Mouse (Mus musculus) neural tube, embryonic 14.5 days (tissue): ENCODE measurements around the gene Hist2h2aa2. TPM values are rescaled to one million over a fixed set of nuclear protein-coding genes. Genes with fewer than 3 reads are reported as not detected.
"Not testable (repeated sequence)": the region's sequence is repeated elsewhere in the genome, so short reads cannot be mapped to it uniquely, and the experiment has no call there.

Source experiments
- ATAC-seq: fragments of 200-750 bp; cut with Nextera tagmentation; 2 replicates; pipeline ENCODE4 v1.8.0; 2017; ENCODE audit warnings: low read depth, mild to moderate bottlenecking, moderate TSS enrichment, moderate library complexity
- H3K27ac ChIP-seq: fragments of 300-500 bp; sonication (generic); 2 replicates; pipeline ENCODE4 v1.5.1; 2014; ENCODE audit warnings: low read depth, mild to moderate bottlenecking, control low read depth, low read length, moderate library complexity, mixed read lengths
- H3K27me3 ChIP-seq: fragments of 300-500 bp; sonication (generic); 2 replicates; pipeline ENCODE4 v1.6.1; 2014; ENCODE audit warnings: low read length; ENCODE audit not compliant: control insufficient read depth, insufficient read depth
- H3K36me3 ChIP-seq: fragments of 300-500 bp; sonication (generic); 2 replicates; pipeline ENCODE4 v1.6.1; 2014; ENCODE audit warnings: low read length, mixed read lengths; ENCODE audit not compliant: control insufficient read depth, insufficient read depth
- H3K4me1 ChIP-seq: fragments of 300-500 bp; sonication (generic); 2 replicates; pipeline ENCODE4 v1.6.1; 2014; ENCODE audit warnings: low read length; ENCODE audit not compliant: control insufficient read depth, insufficient read depth
- H3K4me2 ChIP-seq: fragments of 300-500 bp; sonication (generic); 2 replicates; pipeline ENCODE4 v1.6.1; 2014; ENCODE audit warnings: mild to moderate bottlenecking, low read depth, low read length, control low read depth
- H3K4me3 ChIP-seq: fragments of 300-500 bp; sonication (generic); 2 replicates; pipeline ENCODE4 v1.5.1; 2014; ENCODE audit warnings: low read depth, low read length, control low read depth, mixed read lengths
- H3K9ac ChIP-seq: fragments of 300-500 bp; sonication (generic); replicated peaks from 2 replicates; pipeline ENCODE4 v1.6.1; 2014; ENCODE audit warnings: low read depth, mild to moderate bottlenecking, control low read depth, low read length, mixed read lengths
- H3K9me3 ChIP-seq: fragments of 300-500 bp; sonication (generic); 2 replicates; pipeline ENCODE4 v1.6.1; 2016; ENCODE audit warnings: low read length; ENCODE audit not compliant: control insufficient read depth
- WGBS: fragments of 180-500 bp; shearing (Covaris S2); extraction: QIAGEN DNeasy Blood & Tissue Kit; methylation state at CpG from one replicate; pipeline ENCODE4 v1.1.7; 2014; 5-methylcytosine and 5-hydroxymethylcytosine counted together
- polyA plus RNA-seq: library from polyadenylated mRNA; unstranded; fragments of >200 nt; fragmentation: Nextera tagmentation; extraction: Ambion mirVana; gene quantifications from 2 replicates; pipeline ENCODE4 v1.2.1, GENCODE M21; 2014

Gene Hist2h2aa2
- polyA plus RNA-seq, 1 experiment from 2014 or later, result 32.6 TPM

DNA sequence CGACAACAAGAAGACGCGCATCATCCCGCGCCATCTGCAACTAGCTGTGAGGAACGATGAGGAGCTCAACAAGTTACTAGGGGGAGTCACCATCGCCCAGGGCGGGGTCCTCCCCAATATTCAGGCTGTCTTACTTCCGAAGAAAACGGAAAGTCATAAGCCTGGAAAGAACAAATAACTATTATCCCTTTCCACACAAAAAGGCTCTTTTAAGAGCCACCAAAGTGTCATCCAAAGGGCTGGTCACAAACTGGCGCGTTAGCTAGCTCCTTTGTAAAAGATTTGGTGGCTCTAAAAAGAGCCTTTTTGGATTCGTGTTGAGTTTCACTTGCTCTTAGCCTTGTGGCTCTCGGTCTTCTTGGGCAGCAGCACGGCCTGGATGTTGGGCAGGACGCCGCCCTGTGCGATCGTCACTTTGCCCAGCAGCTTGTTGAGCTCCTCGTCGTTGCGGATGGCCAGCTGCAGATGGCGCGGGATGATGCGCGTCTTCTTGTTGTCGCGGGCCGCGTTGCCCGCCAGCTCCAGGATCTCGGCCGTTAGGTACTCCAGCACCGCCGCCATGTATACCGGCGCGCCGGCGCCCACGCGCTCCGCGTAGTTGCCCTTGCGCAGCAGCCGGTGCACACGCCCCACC is 19.8 kb downstream of the Hist2h2aa2 start:
- not testable (repeated sequence) for H3K27me3 ChIP-seq, H3K36me3 ChIP-seq, H3K9me3 ChIP-seq
- WGBS, result under 1% methylated on average over 23 of the region's 47 CpGs
- Histone ChIP-seq H3K27ac (peak overlapping the region; percentile 95), H3K4me1 (peaks cover 13% of the 10 kb centered on the region), H3K4me2 (peak overlapping the region; percentile 83), H3K4me3 (peak overlapping the region; percentile 48), H3K9ac (peak overlapping the region; percentile 54)
- peak; percentile 38 for ATAC-seq

DNA sequence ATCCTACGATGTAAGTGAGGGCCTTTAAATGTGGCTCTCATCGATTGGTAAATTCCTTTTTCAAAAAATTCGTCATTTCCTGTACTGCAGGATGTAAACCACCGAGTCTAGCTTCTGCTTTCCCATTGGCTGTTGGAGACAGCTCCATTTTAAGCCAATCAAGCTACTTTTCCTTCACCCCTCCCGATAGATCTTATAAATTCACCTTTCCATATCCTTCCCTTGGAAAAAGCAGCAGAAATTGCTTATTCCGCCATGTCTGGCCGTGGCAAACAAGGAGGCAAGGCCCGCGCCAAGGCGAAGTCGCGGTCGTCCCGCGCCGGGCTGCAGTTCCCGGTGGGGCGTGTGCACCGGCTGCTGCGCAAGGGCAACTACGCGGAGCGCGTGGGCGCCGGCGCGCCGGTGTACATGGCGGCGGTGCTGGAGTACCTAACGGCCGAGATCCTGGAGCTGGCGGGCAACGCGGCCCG is 20.4 kb downstream of the Hist2h2aa2 start, which contains the start of the genes Bola1 and Hist2h2ab:
Gene Bola1 (minus strand): TSS at position 49 of the 470 bp plus-strand sequence.
Gene Hist2h2ab (plus strand): TSS at position 205 of the 470 bp plus-strand sequence.
- WGBS, result under 1% methylated on average over 37 of the region's 37 CpGs
- no peaks in the 10 kb centered on the region for H3K9me3 ChIP-seq
- peak within 1 kb of the TSS; percentile 95 for H3K27ac ChIP-seq
- H3K27me3 ChIP-seq, result no peaks in the 10 kb centered on the region
- peak within 1 kb of the TSS; percentile 83 for H3K4me2 ChIP-seq
- peak within 1 kb of the TSS; percentile 48 for H3K4me3 ChIP-seq
- no peaks in the 10 kb centered on the region for H3K36me3 ChIP-seq
- peaks cover 13% of the 10 kb centered on the region for H3K4me1 ChIP-seq
- H3K9ac ChIP-seq, result peak within 1 kb of the TSS; percentile 54
- ATAC-seq, result peak; percentile 92

DNA sequence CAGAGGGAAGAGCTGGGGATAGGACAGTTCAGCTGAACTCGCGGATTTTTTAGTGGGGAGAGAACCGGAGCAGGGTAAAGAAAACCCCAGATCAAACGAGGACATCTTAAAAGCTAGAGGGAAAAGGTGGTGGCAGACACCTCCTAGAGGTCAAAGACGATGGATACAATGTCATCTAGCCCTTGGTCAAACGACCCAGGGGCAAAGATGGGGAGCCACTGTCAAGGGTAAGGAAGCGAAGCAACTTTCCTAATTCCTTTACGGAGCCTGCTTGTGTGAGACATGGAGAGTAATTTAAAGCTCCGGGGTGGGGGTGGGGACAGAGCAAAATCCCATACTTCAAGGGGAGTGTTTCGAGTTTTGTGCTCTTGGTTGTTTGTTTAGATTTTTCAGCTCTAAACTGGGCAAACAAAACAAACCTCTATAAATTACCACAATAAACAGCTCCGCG is 20.9 kb downstream of the Hist2h2aa2 start:
- peak overlapping the region; percentile 48 for H3K4me3 ChIP-seq
- peak overlapping the region; percentile 95 for H3K27ac ChIP-seq
- H3K4me2 ChIP-seq, result peak overlapping the region; percentile 83
- WGBS, result 0% methylated on average over 12 of the region's 12 CpGs
- no peaks in the 10 kb centered on the region for H3K9me3 ChIP-seq
- peaks cover 13% of the 10 kb centered on the region for H3K4me1 ChIP-seq
- H3K36me3 ChIP-seq, result no peaks in the 10 kb centered on the region
- peak overlapping the region; percentile 50 for H3K9ac ChIP-seq
- ATAC-seq, result peak; percentile 40
- no peaks in the 10 kb centered on the region for H3K27me3 ChIP-seq

DNA sequence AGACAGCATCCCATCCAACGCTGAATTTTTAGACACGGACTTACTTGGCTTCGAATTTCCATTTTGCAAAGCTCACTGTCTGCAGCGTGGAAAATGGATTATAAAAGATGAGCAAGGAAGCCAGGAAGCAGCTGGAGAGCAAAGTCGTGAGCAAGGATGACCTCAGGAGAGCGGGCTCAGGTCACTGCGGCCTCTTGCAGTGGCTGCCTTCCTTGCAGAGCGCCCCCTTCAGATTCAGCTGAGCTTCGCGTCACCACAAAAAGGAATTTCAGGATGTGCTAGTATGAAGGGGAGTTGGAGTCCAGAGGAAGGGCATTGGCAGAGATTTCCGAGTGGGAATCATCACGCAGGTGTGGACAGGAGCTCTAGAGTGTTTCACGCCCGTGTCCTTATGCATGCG is 30.8 kb downstream of the Hist2h2aa2 start:
- no peak overlapping the region for H3K4me2 ChIP-seq
- H3K9ac ChIP-seq, result no peak overlapping the region
- no peaks in the 10 kb centered on the region for H3K9me3 ChIP-seq
- H3K4me3 ChIP-seq, result no peak overlapping the region
- no peaks in the 10 kb centered on the region for H3K36me3 ChIP-seq
- no peaks in the 10 kb centered on the region for H3K27me3 ChIP-seq
- 32% methylated on average over 15 of the region's 15 CpGs for WGBS
- no peak overlapping the region for H3K27ac ChIP-seq
- no peak for ATAC-seq
- no peaks in the 10 kb centered on the region for H3K4me1 ChIP-seq

DNA sequence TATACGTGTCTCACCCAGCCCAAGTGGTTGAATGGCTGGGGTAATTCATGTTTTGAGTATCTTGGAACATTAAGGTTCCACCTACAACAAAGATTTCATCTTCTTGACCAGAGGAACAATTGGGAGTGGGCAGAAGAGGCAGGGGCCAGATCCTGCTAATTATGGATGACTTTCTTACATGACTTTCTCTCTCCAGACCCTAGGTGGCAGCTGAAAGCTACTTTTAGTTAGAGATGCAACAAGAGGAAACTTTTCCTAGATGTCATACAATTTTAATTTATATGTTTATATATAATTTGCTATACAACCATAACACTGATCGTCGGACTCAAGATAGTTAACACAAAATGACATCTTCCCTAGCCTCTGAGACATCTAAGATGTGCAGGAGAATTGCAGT is 32.3 kb downstream of the Hist2h2aa2 start:
- Histone ChIP-seq H3K27me3 (no peaks in the 10 kb centered on the region), H3K36me3 (no peaks in the 10 kb centered on the region), H3K4me3 (no peak overlapping the region), H3K9me3 (no peaks in the 10 kb centered on the region), H3K4me1 (no peaks in the 10 kb centered on the region), H3K27ac (no peak overlapping the region), H3K9ac (no peak overlapping the region), H3K4me2 (no peak overlapping the region)
- no peak for ATAC-seq
- WGBS, result 88% methylated on average over 3 of the region's 3 CpGs

DNA sequence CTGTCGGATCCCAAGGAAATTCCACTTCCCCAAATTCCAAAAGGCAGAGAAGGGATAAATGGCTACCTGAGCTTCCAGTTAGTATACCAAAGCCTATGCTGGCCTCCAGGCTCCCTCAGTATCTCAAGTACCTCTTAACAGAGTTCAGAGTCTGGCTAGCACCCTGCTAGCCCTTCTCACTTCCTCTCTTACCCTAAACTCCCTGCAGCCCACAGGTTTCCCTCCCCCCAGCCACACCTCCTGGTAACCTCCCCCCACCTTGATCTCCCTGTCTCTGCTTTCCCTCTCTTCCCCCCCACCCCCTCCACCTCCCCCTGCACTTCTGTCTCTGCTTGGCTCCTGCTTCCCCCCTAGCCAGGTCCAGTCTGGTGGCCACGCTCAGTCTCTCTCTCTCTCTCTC is 40.3 kb downstream of the Hist2h2aa2 start:
- Histone ChIP-seq H3K9me3 (no peaks in the 10 kb centered on the region), H3K27ac (no peak overlapping the region), H3K4me1 (peaks cover 11% of the 10 kb centered on the region; the same call in 1 of the 2 replicates), H3K36me3 (no peaks in the 10 kb centered on the region), H3K9ac (no peak overlapping the region), H3K4me2 (no peak overlapping the region), H3K4me3 (no peak overlapping the region), H3K27me3 (no peaks in the 10 kb centered on the region)
- no peak for ATAC-seq
- 79% methylated on average over 2 of the region's 2 CpGs for WGBS

DNA sequence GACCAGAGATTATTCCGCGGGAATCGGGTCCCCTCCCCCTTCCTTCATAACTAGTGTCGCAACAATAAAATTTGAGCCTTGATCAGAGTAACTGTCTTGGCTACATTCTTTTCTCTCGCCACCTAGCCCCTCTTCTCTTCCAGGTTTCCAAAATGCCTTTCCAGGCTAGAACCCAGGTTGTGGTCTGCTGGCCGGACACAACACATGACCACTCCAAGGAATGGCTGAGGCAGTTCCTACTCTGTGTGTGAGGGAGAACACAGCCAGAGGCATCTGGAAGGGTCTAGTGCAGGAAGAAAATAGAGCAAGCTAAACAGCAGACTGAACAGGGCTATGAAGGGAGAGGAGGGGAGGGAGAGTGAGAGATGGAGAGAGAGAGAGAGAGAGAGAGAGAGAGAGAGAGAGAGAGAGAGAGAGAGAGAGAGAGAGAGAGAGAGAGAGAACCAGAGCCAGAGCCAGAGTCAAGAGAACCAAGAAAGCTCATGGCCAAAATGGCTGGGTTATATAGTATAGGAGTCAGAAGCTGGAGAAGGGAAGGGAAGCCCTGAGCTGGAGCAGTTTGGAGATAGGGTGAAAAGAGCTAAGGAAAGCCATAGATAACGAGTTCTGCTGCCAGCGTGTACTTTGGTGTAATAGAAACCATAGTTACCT is 41.4 kb downstream of the Hist2h2aa2 start:
- not testable (repeated sequence) for H3K27me3 ChIP-seq, H3K9ac ChIP-seq, H3K4me3 ChIP-seq, H3K9me3 ChIP-seq, H3K36me3 ChIP-seq, H3K4me2 ChIP-seq, H3K27ac ChIP-seq, ATAC-seq
- WGBS, result 79% methylated on average over 3 of the region's 8 CpGs
- peaks cover 11% of the 10 kb centered on the region; the same call in 1 of the 2 replicates for H3K4me1 ChIP-seq

DNA sequence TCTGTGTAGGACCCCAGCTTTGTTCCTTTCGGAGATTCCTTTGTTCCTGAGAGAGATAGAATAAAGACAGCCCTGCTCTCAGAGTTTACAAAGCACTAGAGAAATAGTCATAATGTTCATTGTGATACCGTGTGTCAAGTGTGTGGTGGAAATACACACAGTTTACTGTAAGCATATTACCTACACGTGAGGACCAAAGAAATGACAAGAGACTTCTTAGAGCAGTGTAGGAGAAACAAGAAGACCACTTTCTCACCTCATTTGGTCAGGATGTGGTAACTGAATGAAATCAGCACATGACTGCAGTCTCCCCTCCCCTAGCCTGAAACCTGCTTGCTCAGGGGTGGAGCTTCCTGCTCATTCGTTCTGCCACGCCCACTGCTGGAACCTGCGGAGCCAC is 41.9 kb downstream of the Hist2h2aa2 start:
- Histone ChIP-seq H3K9me3 (no peaks in the 10 kb centered on the region), H3K4me3 (peak overlapping the region; percentile 72), H3K36me3 (peaks cover 7% of the 10 kb centered on the region; the same call in 1 of the 2 replicates), H3K9ac (peak overlapping the region; percentile 42), H3K27me3 (no peaks in the 10 kb centered on the region), H3K27ac (peak overlapping the region; percentile 55; the same call in 1 of the 2 replicates), H3K4me1 (peaks cover 11% of the 10 kb centered on the region; the same call in 1 of the 2 replicates), H3K4me2 (peak overlapping the region; percentile 95)
- 1% methylated on average over 5 of the region's 6 CpGs for WGBS
- ATAC-seq, result peak; percentile 36; the same call in 1 of the 2 replicates
